Mouse (Mus musculus) midbrain, embryonic 10.5 days (tissue): Measurements from ENCODE around the gene Rps16. TPM values are rescaled to one million over a fixed set of nuclear protein-coding genes. Genes with fewer than 3 reads are reported as not detected.
A peak's percentile ranks its signal among the peaks of the same experiment; 100 is the strongest.
"Not testable (repeated sequence)": the region's sequence is repeated elsewhere in the genome, so short reads cannot be mapped to it uniquely, and the experiment has no call there.

Experiments
- DNase-seq: peaks from one replicate; pipeline ENCODE4 v3.0.0-alpha.2; 2017; ENCODE audit warnings: low spot score
- H3K27ac ChIP-seq: fragments of 300-500 bp; sonication (generic); replicated peaks from 2 replicates; pipeline ENCODE4 v1.5.1; 2016; ENCODE audit warnings: mild to moderate bottlenecking
- H3K27me3 ChIP-seq: fragments of 300-500 bp; sonication (generic); 2 replicates; pipeline ENCODE4 v1.6.1; 2016; ENCODE audit warnings: low read depth, mild to moderate bottlenecking; ENCODE audit not compliant: poor library complexity, severe bottlenecking
- H3K36me3 ChIP-seq: fragments of 300-500 bp; sonication (generic); 2 replicates; pipeline ENCODE4 v1.6.1; 2016; ENCODE audit warnings: mild to moderate bottlenecking, moderate library complexity
- H3K4me1 ChIP-seq: fragments of 300-500 bp; sonication (generic); 2 replicates; pipeline ENCODE4 v1.6.1; 2016
- H3K4me3 ChIP-seq: fragments of 300-500 bp; sonication (generic); 2 replicates; pipeline ENCODE4 v1.5.1; 2016; ENCODE audit warnings: mild to moderate bottlenecking, moderate library complexity
- H3K9me3 ChIP-seq: fragments of 300-500 bp; sonication (generic); replicated peaks from 2 replicates; pipeline ENCODE4 v1.6.1; 2016; ENCODE audit warnings: mild to moderate bottlenecking
- WGBS: fragments of 180-500 bp; shearing (Covaris S2); methylation state at CpG from one replicate; pipeline ENCODE4 v1.1.7; 2016; 5-methylcytosine and 5-hydroxymethylcytosine counted together
- polyA plus RNA-seq: library from polyadenylated mRNA; unstranded; fragments of >200 nt; fragmentation: Nextera tagmentation; extraction: Ambion mirVana; gene quantifications from 2 replicates; pipeline ENCODE4 v1.2.1, GENCODE M21; 2016

The Rps16 gene
- polyA plus RNA-seq, 1 experiment from 2014 or later: 912 TPM

- WGBS: 35% methylated on average over 4 of the region's 4 CpGs
- no peaks in the 10 kb centered on the region for H3K27me3 ChIP-seq
- no peaks in the 10 kb centered on the region for H3K9me3 ChIP-seq
- H3K27ac ChIP-seq: no peak overlapping the region
- DNase-seq: peak; percentile 80
- no peak overlapping the region; the same call in 1 of the 2 replicates for H3K4me3 ChIP-seq
- peaks cover 57% of the 10 kb centered on the region for H3K36me3 ChIP-seq
- H3K4me1 ChIP-seq: peaks cover 30% of the 10 kb centered on the region
These were observed 36.0 kb downstream of the Rps16 start for GRCm38 (mm10) chr7:28386462-28386861.

- not testable (repeated sequence) for H3K27ac ChIP-seq, H3K4me3 ChIP-seq, H3K27me3 ChIP-seq, DNase-seq, H3K9me3 ChIP-seq
- Histone ChIP-seq H3K4me1 (peaks cover 30% of the 10 kb centered on the region), H3K36me3 (peaks cover 57% of the 10 kb centered on the region)
- WGBS: 90% methylated on average over 6 of the region's 6 CpGs
These were observed 36.4 kb downstream of the Rps16 start for GRCm38 (mm10) chr7:28386877-28387276.

- Histone ChIP-seq H3K36me3 (peaks cover 57% of the 10 kb centered on the region), H3K4me1 (peaks cover 26% of the 10 kb centered on the region)
- not testable (repeated sequence) for H3K27me3 ChIP-seq, H3K9me3 ChIP-seq, DNase-seq, H3K27ac ChIP-seq, H3K4me3 ChIP-seq
- WGBS: 89% methylated on average over 7 of the region's 7 CpGs
These were observed 36.9 kb downstream of the Rps16 start for GRCm38 (mm10) chr7:28387384-28387783.

- no peak overlapping the region for H3K27ac ChIP-seq
- no peaks in the 10 kb centered on the region for H3K9me3 ChIP-seq
- H3K27me3 ChIP-seq: no peaks in the 10 kb centered on the region
- 93% methylated on average over 3 of the region's 3 CpGs for WGBS
- peaks cover 64% of the 10 kb centered on the region for H3K36me3 ChIP-seq
- H3K4me3 ChIP-seq: no peak overlapping the region
- peaks cover 25% of the 10 kb centered on the region for H3K4me1 ChIP-seq
- no peak for DNase-seq
These were observed 39.9 kb downstream of the Rps16 start for GRCm38 (mm10) chr7:28390331-28390730.

- no peaks in the 10 kb centered on the region for H3K9me3 ChIP-seq
- H3K27me3 ChIP-seq: no peaks in the 10 kb centered on the region
- peak; percentile 96 for DNase-seq
- peak within 1 kb of the TSS; percentile 84 for H3K27ac ChIP-seq
- peak within 1 kb of the TSS; percentile 96 for H3K4me3 ChIP-seq
- under 1% methylated on average over 58 of the region's 58 CpGs for WGBS
- peaks cover 67% of the 10 kb centered on the region for H3K36me3 ChIP-seq
- peaks cover 22% of the 10 kb centered on the region for H3K4me1 ChIP-seq
These were observed 42.2 kb downstream of the Rps16 start, which contains the start of the genes Med29 and Paf1 for GRCm38 (mm10) chr7:28392429-28393271. Gene Med29, minus strand, starts transcription at chr7:28392708. Gene Paf1, plus strand, starts transcription at chr7:28392951.

GRCm38 (mm10) chr7:28393272-28393951, 43.0 kb downstream of the Rps16 start:
- H3K36me3 ChIP-seq: peaks cover 67% of the 10 kb centered on the region
- no peaks in the 10 kb centered on the region for H3K9me3 ChIP-seq
- H3K4me1 ChIP-seq: peaks cover 22% of the 10 kb centered on the region
- H3K4me3 ChIP-seq: peak overlapping the region; percentile 96
- H3K27me3 ChIP-seq: no peaks in the 10 kb centered on the region
- no peak for DNase-seq
- H3K27ac ChIP-seq: peak overlapping the region; percentile 81
- WGBS: 9% methylated on average over 22 of the region's 22 CpGs

GRCm38 (mm10) chr7:28395425-28395824, 45.0 kb downstream of the Rps16 start:
- no peaks in the 10 kb centered on the region for H3K9me3 ChIP-seq
- H3K27me3 ChIP-seq: no peaks in the 10 kb centered on the region
- H3K27ac ChIP-seq: no peak overlapping the region
- peaks cover 67% of the 10 kb centered on the region for H3K36me3 ChIP-seq
- no peak for DNase-seq
- no peak overlapping the region for H3K4me3 ChIP-seq
- WGBS: 98% methylated on average over 4 of the region's 4 CpGs
- peaks cover 22% of the 10 kb centered on the region for H3K4me1 ChIP-seq

- H3K27ac ChIP-seq: no peak overlapping the region
- peaks cover 9% of the 10 kb centered on the region for H3K4me1 ChIP-seq
- H3K9me3 ChIP-seq: no peaks in the 10 kb centered on the region
- WGBS: 71% methylated on average over 3 of the region's 3 CpGs
- H3K36me3 ChIP-seq: peaks cover 86% of the 10 kb centered on the region
- no peak overlapping the region for H3K4me3 ChIP-seq
- no peak for DNase-seq
- no peaks in the 10 kb centered on the region for H3K27me3 ChIP-seq
These were observed 47.5 kb downstream of the Rps16 start for GRCm38 (mm10) chr7:28398000-28398399.

GRCm38 (mm10) chr7:28398696-28399340, 48.4 kb downstream of the Rps16 start:
- WGBS: 90% methylated on average over 10 of the region's 10 CpGs

GRCm38 (mm10) chr7:28401030-28401429, 50.6 kb downstream of the Rps16 start:
- H3K4me3 ChIP-seq: no peak overlapping the region
- H3K36me3 ChIP-seq: peaks cover 99% of the 10 kb centered on the region
- no peaks in the 10 kb centered on the region for H3K4me1 ChIP-seq
- no peak for DNase-seq
- no peaks in the 10 kb centered on the region for H3K9me3 ChIP-seq
- H3K27me3 ChIP-seq: no peaks in the 10 kb centered on the region
- 93% methylated on average over 1 of the region's 1 CpGs for WGBS
- H3K27ac ChIP-seq: no peak overlapping the region

More at GRCm38 (mm10) chr7:28398696-28399340, 48.4 kb downstream of the Rps16 start:
- DNase-seq: no peak
- Histone ChIP-seq H3K4me1 (peaks cover 2% of the 10 kb centered on the region), H3K27me3 (no peaks in the 10 kb centered on the region), H3K4me3 (no peak overlapping the region), H3K36me3 (peaks cover 94% of the 10 kb centered on the region), H3K9me3 (no peaks in the 10 kb centered on the region), H3K27ac (no peak overlapping the region)

GRCm38 (mm10) chr7:28401942-28402341, 51.5 kb downstream of the Rps16 start:
- no peaks in the 10 kb centered on the region for H3K4me1 ChIP-seq
- no peak overlapping the region for H3K27ac ChIP-seq
- no peak overlapping the region for H3K4me3 ChIP-seq
- H3K9me3 ChIP-seq: no peaks in the 10 kb centered on the region
- DNase-seq: no peak
- no peaks in the 10 kb centered on the region for H3K27me3 ChIP-seq
- peaks cover 99% of the 10 kb centered on the region for H3K36me3 ChIP-seq
- WGBS: 91% methylated on average over 3 of the region's 3 CpGs
